Mouse (Mus musculus) ES-Bruce4 (cell line): ENCODE data around the gene Zfp109. TPM values are rescaled to one million over a fixed set of nuclear protein-coding genes. Genes with fewer than 3 reads are reported as not detected.

ENCODE experiments used
- H3K27ac ChIP-seq: 2 replicates; pipeline ENCODE4 v1.5.1; 2012; ENCODE audit warnings: low read length, inconsistent platforms; ENCODE audit not compliant: insufficient read depth
- H3K27me3 ChIP-seq: 2 replicates; pipeline ENCODE4 v1.6.1; 2012; ENCODE audit warnings: mild to moderate bottlenecking, low read length, inconsistent platforms; ENCODE audit not compliant: control insufficient read depth, poor library complexity, insufficient read depth, severe bottlenecking
- H3K36me3 ChIP-seq: 2 replicates; pipeline ENCODE4 v1.6.1; 2012; ENCODE audit warnings: inconsistent platforms, mild to moderate bottlenecking, low read length, moderate library complexity; ENCODE audit not compliant: control insufficient read depth, poor library complexity, insufficient read depth, severe bottlenecking
- H3K4me1 ChIP-seq: one replicate; pipeline ENCODE4 v1.8.1; 2011; ENCODE audit warnings: low read length; ENCODE audit not compliant: control insufficient read depth, insufficient read depth
- H3K4me3 ChIP-seq: 2 replicates; pipeline ENCODE4 v1.5.1; 2011; ENCODE audit warnings: low read depth, mild to moderate bottlenecking, low read length
- H3K9ac ChIP-seq: 2 replicates; pipeline ENCODE4 v1.6.1; 2012; ENCODE audit warnings: low read depth, mild to moderate bottlenecking, inconsistent platforms; ENCODE audit not compliant: poor library complexity, severe bottlenecking
- H3K9me3 ChIP-seq: replicated peaks from 2 replicates; pipeline ENCODE4 v1.6.1; 2012; ENCODE audit warnings: mild to moderate bottlenecking, low read length, inconsistent platforms; ENCODE audit not compliant: control insufficient read depth, poor library complexity, insufficient read depth, severe bottlenecking
- CTCF ChIP-seq: IDR thresholded peaks from one replicate; pipeline ENCODE4 v1.8.1; 2011; ENCODE audit warnings: low read depth, low read length
- EP300 ChIP-seq: IDR thresholded peaks from 2 replicates; pipeline ENCODE4 v1.6.1; 2011; ENCODE audit warnings: low read depth, low read length; ENCODE audit not compliant: insufficient read depth
- POLR2A ChIP-seq: IDR thresholded peaks from one replicate; pipeline ENCODE4 v1.8.1; 2011; ENCODE audit warnings: low read length; ENCODE audit not compliant: insufficient read depth
- polyA plus RNA-seq: library from polyadenylated mRNA; stranded (reverse); fragments of >200 nt; gene quantifications from 2 replicates; pipeline ENCODE4 v1.2.4, GENCODE M21; 2011; ENCODE audit warnings: low read depth; ENCODE audit not compliant: missing spikeins, insufficient read depth, insufficient read length

The Zfp109 gene
- polyA plus RNA-seq, 1 experiment, result 4.5 TPM

GRCm38 (mm10) chr7:24274456-24274855 lies 37.1 kb upstream of the Zfp109 start:
- Histone ChIP-seq H3K27me3 (no peaks in the 10 kb centered on the region), H3K4me3 (no peak overlapping the region), H3K27ac (no peak overlapping the region), H3K9ac (no peak overlapping the region), H3K4me1 (peaks cover 2% of the 10 kb centered on the region), H3K36me3 (peaks cover 12% of the 10 kb centered on the region), H3K9me3 (peaks cover 10% of the 10 kb centered on the region; the same call in 1 of the 2 replicates)
- no peak for TF ChIP-seq CTCF
- TF ChIP-seq EP300, result no peak
- no peak for TF ChIP-seq POLR2A

- Histone ChIP-seq H3K27ac (no peak overlapping the region), H3K9me3 (no peaks in the 10 kb centered on the region), H3K27me3 (no peaks in the 10 kb centered on the region), H3K4me1 (no peaks in the 10 kb centered on the region), H3K4me3 (no peak overlapping the region), H3K9ac (no peak overlapping the region), H3K36me3 (peaks cover 12% of the 10 kb centered on the region)
- no peak for TF ChIP-seq POLR2A
- no peak for TF ChIP-seq CTCF
- no peak for TF ChIP-seq EP300
Measured at GRCm38 (mm10) chr7:24271191-24271590, 33.8 kb upstream of the Zfp109 start.

GRCm38 (mm10) chr7:24270288-24270672 lies 32.9 kb upstream of the Zfp109 start, which contains the start of gene Zfp93:
Gene Zfp93 (plus strand): TSS chr7:24270420.
- peaks cover 9% of the 10 kb centered on the region for H3K36me3 ChIP-seq
- TF ChIP-seq POLR2A, result peak; percentile 62
- no peak for TF ChIP-seq CTCF
- H3K27ac ChIP-seq, result peak within 1 kb of the TSS; percentile 95

GRCm38 (mm10) chr7:24269667-24270287 lies 32.4 kb upstream of the Zfp109 start:
- TF ChIP-seq CTCF, result no peak
- no peak for TF ChIP-seq POLR2A
- no peak for TF ChIP-seq EP300
- peak overlapping the region; percentile 28; the same call in 1 of the 2 replicates for H3K9ac ChIP-seq
- peak overlapping the region; percentile 38 for H3K4me3 ChIP-seq
- peaks cover 5% of the 10 kb centered on the region for H3K36me3 ChIP-seq
- no peaks in the 10 kb centered on the region for H3K27me3 ChIP-seq
- no peaks in the 10 kb centered on the region for H3K9me3 ChIP-seq
- no peaks in the 10 kb centered on the region for H3K4me1 ChIP-seq
- peak overlapping the region; percentile 95 for H3K27ac ChIP-seq

More at GRCm38 (mm10) chr7:24270288-24270672, 32.9 kb upstream of the Zfp109 start, which contains the start of gene Zfp93:
- H3K4me1 ChIP-seq, result no peaks in the 10 kb centered on the region
- H3K4me3 ChIP-seq, result peak within 1 kb of the TSS; percentile 90
- no peaks in the 10 kb centered on the region for H3K9me3 ChIP-seq
- peak within 1 kb of the TSS; percentile 42 for H3K9ac ChIP-seq
- no peaks in the 10 kb centered on the region for H3K27me3 ChIP-seq

GRCm38 (mm10) chr7:24269256-24269655 lies 31.9 kb upstream of the Zfp109 start:
- peak overlapping the region; percentile 95 for H3K27ac ChIP-seq
- H3K9me3 ChIP-seq, result no peaks in the 10 kb centered on the region
- no peaks in the 10 kb centered on the region for H3K27me3 ChIP-seq
- peak overlapping the region; percentile 38; the same call in 1 of the 2 replicates for H3K4me3 ChIP-seq
- no peaks in the 10 kb centered on the region for H3K36me3 ChIP-seq
- no peaks in the 10 kb centered on the region for H3K4me1 ChIP-seq
- no peak overlapping the region for H3K9ac ChIP-seq
- TF ChIP-seq EP300 (no peak), CTCF (peak; percentile 10)
